Mouse (Mus musculus) midbrain, embryonic 11.5 days (tissue): ENCODE data around the gene Rpl12. TPM values are rescaled to one million over a fixed set of nuclear protein-coding genes. Genes with fewer than 3 reads are reported as not detected.

Experiments used
- ATAC-seq: fragments of 200-750 bp; cut with Nextera tagmentation; 2 replicates; pipeline ENCODE4 v1.8.0; 2017; ENCODE audit warnings: moderate TSS enrichment, moderate library complexity; ENCODE audit not compliant: low FRiP score
- DNase-seq: peaks from one replicate; pipeline ENCODE4 v3.0.0; 2015; ENCODE audit warnings: low spot score; ENCODE audit errors: missing footprints
- H3K27ac ChIP-seq: fragments of 300-500 bp; sonication (generic); 2 replicates; pipeline ENCODE4 v1.5.1; 2014; ENCODE audit warnings: low read depth, low read length
- H3K27me3 ChIP-seq: fragments of 300-500 bp; sonication (generic); 2 replicates; pipeline ENCODE4 v1.6.1; 2014; ENCODE audit warnings: mild to moderate bottlenecking, low read length, moderate library complexity, mixed read lengths; ENCODE audit not compliant: control insufficient read depth, insufficient read depth
- H3K36me3 ChIP-seq: fragments of 300-500 bp; sonication (generic); 2 replicates; pipeline ENCODE4 v1.6.1; 2014; ENCODE audit warnings: mild to moderate bottlenecking, low read length, moderate library complexity, mixed read lengths; ENCODE audit not compliant: control insufficient read depth, insufficient read depth
- H3K4me1 ChIP-seq: fragments of 300-500 bp; sonication (generic); 2 replicates; pipeline ENCODE4 v1.6.1; 2014; ENCODE audit warnings: low read length; ENCODE audit not compliant: control insufficient read depth, insufficient read depth
- H3K4me2 ChIP-seq: fragments of 300-500 bp; sonication (generic); 2 replicates; pipeline ENCODE4 v1.6.1; 2014; ENCODE audit warnings: mild to moderate bottlenecking, moderate library complexity
- H3K4me3 ChIP-seq: fragments of 300-500 bp; sonication (generic); 2 replicates; pipeline ENCODE4 v1.5.1; 2014; ENCODE audit warnings: low read depth, low read length
- H3K9ac ChIP-seq: fragments of 300-500 bp; sonication (generic); 2 replicates; pipeline ENCODE4 v1.6.1; 2014; ENCODE audit warnings: low read length
- H3K9me3 ChIP-seq: fragments of 300-500 bp; sonication (generic); 2 replicates; pipeline ENCODE4 v1.6.1; 2016; ENCODE audit warnings: low read length; ENCODE audit not compliant: control insufficient read depth
- WGBS: fragments of 180-500 bp; shearing (Covaris S2); extraction: QIAGEN DNeasy Blood & Tissue Kit; methylation state at CpG from one replicate; pipeline ENCODE4 v1.1.7; 2014; 5-methylcytosine and 5-hydroxymethylcytosine counted together
- polyA plus RNA-seq: library from polyadenylated mRNA; unstranded; fragments of >200 nt; fragmentation: Nextera tagmentation; extraction: Ambion mirVana; gene quantifications from 2 replicates; pipeline ENCODE4 v1.2.1, GENCODE M21; 2014

Gene Rpl12
- polyA plus RNA-seq, 1 experiment from 2014 or later, result 155 TPM

DNA sequence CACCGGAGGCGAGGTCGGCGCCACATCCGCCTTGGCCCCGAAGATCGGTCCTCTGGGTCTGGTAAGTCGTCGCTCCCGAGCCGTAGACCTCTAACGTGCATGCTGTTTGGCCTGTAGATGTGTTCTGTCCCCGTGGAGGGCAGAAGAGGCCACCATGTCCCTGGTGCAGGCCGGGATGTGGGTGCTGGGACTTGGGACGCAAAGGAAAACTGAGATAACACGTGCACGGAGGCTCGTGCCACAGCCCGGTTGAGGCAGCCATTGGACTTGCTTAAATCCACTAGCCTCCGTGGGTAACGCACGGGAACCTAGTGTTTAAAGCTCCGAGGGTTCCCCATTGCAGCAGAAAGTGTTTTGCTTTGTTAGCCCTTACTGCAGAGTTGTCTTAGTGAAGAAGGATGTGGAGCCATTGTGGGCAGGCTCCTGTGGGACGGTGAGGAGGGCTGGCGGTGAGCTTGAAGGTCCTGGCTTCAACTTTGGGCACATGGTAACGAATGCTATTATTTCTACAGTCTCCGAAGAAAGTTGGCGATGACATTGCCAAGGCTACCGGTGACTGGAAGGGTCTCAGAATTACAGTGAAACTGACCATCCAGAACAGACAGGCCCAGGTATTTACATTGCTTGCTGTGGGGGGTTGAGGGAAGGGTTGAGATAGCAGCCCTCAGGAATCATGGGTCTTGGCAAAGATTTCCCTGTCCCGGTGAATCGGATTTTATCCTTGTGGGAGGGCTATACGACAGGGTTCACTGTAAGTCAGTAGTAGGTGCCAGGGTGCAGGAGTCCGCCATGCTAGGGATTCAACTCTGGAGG is 909 bp downstream of the Rpl12 start:
- Histone ChIP-seq H3K4me2 (peak overlapping the region; percentile 94), H3K9ac (peak overlapping the region; percentile 98), H3K9me3 (no peaks in the 10 kb centered on the region), H3K27me3 (no peaks in the 10 kb centered on the region), H3K4me1 (peaks cover 21% of the 10 kb centered on the region), H3K36me3 (peaks cover 9% of the 10 kb centered on the region; the same call in 1 of the 2 replicates), H3K4me3 (peak overlapping the region; percentile 90), H3K27ac (peak overlapping the region; percentile 81)
- DNase-seq (peak; percentile 92), ATAC-seq (no peak)
- whole genome bisulfite sequencing, result under 1% methylated on average over 33 of the region's 33 CpGs

GRCm38 (mm10) chr2:32962875-32963220 is 1.5 kb downstream of the Rpl12 start:
- peak overlapping the region; percentile 90 for H3K4me3 ChIP-seq
- ATAC-seq (no peak), DNase-seq (no peak)
- H3K27ac ChIP-seq, result peak overlapping the region; percentile 81
- H3K9ac ChIP-seq, result peak overlapping the region; percentile 98
- peaks cover 25% of the 10 kb centered on the region for H3K4me1 ChIP-seq
- no peaks in the 10 kb centered on the region for H3K9me3 ChIP-seq
- peak overlapping the region; percentile 94 for H3K4me2 ChIP-seq
- peaks cover 9% of the 10 kb centered on the region; the same call in 1 of the 2 replicates for H3K36me3 ChIP-seq
- H3K27me3 ChIP-seq, result no peaks in the 10 kb centered on the region
- WGBS, result 11% methylated on average over 9 of the region's 9 CpGs

- WGBS, result 75% methylated on average over 4 of the region's 4 CpGs
These were observed 2.2 kb downstream of the Rpl12 start for GRCm38 (mm10) chr2:32963544-32963943.

DNA sequence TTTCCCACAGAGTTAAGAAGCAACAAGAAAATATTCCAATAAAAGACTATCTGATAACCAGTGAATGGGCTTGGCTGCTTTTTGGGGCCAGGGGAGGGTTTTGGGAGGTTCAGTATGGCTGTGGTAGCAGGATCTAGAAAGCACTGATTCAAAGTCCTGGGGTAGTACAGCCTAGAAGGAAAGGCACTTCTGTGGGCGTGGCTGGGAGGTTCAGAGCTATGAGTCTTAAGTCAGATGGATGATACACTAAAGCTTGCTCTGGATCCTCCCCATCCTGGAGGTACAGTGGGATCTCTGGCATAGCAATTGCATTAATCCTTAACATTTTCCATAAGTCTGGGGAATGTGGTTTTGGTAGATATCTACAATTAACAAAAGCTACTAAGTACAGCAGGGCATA is 2.6 kb downstream of the Rpl12 start:
- Histone ChIP-seq H3K9me3 (no peaks in the 10 kb centered on the region), H3K4me1 (peaks cover 25% of the 10 kb centered on the region), H3K9ac (no peak overlapping the region), H3K36me3 (peaks cover 9% of the 10 kb centered on the region; the same call in 1 of the 2 replicates), H3K4me3 (no peak overlapping the region; the same call in 1 of the 2 replicates), H3K4me2 (no peak overlapping the region), H3K27me3 (no peaks in the 10 kb centered on the region), H3K27ac (no peak overlapping the region)
- DNase-seq (no peak), ATAC-seq (no peak)
- 70% methylated on average over 1 of the region's 1 CpGs for WGBS

More at GRCm38 (mm10) chr2:32963544-32963943, 2.2 kb downstream of the Rpl12 start:
- no peak for ATAC-seq
- DNase-seq, result peak; percentile 87
- H3K4me1 ChIP-seq, result peaks cover 25% of the 10 kb centered on the region
- H3K9me3 ChIP-seq, result no peaks in the 10 kb centered on the region
- H3K4me3 ChIP-seq, result peak overlapping the region; percentile 90
- H3K27ac ChIP-seq, result no peak overlapping the region
- peak overlapping the region; percentile 94 for H3K4me2 ChIP-seq
- H3K27me3 ChIP-seq, result no peaks in the 10 kb centered on the region
- H3K9ac ChIP-seq, result peak overlapping the region; percentile 98; the same call in 1 of the 2 replicates
- H3K36me3 ChIP-seq, result peaks cover 9% of the 10 kb centered on the region; the same call in 1 of the 2 replicates

- Histone ChIP-seq H3K9ac (0 out of 2 replicates have a peak overlapping the region, but pooled peaks have one; percentile 27), H3K36me3 (peaks cover 9% of the 10 kb centered on the region; the same call in 1 of the 2 replicates), H3K4me3 (no peak overlapping the region), H3K27ac (no peak overlapping the region), H3K9me3 (no peaks in the 10 kb centered on the region), H3K4me2 (no peak overlapping the region), H3K27me3 (no peaks in the 10 kb centered on the region), H3K4me1 (peaks cover 25% of the 10 kb centered on the region)
- WGBS, result 27% methylated on average over 10 of the region's 10 CpGs
- DNase-seq (peak; percentile 86), ATAC-seq (no peak)
These were observed 3.5 kb downstream of the Rpl12 start for GRCm38 (mm10) chr2:32964659-32965457.

DNA sequence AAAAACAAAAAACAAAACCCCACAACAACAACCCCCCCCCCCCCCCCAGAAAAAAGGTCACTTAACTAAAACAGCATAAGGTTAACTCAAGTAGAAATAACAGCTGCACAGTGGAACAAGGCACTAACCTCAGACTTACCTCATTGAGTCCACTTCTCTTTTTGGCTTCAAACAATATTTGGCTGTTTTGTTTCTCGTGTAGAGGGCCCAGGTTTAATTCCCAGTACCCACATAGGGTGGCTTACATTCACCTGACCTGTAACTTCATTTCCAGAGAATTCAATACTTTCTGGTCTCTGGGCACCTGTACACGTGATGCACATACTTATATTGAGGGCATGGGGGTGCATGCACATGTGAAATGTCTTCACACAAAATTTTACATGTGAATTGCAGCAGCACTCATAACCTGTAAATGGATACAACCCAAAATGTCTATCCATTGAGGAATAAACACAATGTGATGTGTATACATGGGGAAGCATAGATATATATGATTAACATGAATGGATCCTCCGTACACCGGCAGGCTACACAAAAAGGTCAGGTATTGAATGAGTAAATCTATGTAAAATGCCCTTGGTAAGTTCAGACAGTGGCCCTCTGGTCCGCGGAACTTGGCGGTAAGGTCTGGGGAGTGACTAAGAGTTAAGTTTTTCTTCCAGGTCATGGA is 4.3 kb downstream of the Rpl12 start:
- Histone ChIP-seq H3K9ac (no peak overlapping the region), H3K4me3 (no peak overlapping the region), H3K4me1 (peaks cover 22% of the 10 kb centered on the region), H3K9me3 (no peaks in the 10 kb centered on the region), H3K4me2 (peak overlapping the region; percentile 93; the same call in 1 of the 2 replicates), H3K36me3 (peaks cover 9% of the 10 kb centered on the region; the same call in 1 of the 2 replicates), H3K27me3 (no peaks in the 10 kb centered on the region), H3K27ac (no peak overlapping the region)
- 13% methylated on average over 7 of the region's 7 CpGs for WGBS
- ATAC-seq (no peak), DNase-seq (peak; percentile 85)

GRCm38 (mm10) chr2:32966184-32966688 is 4.9 kb downstream of the Rpl12 start:
- WGBS, result 12% methylated on average over 13 of the region's 13 CpGs
- DNase-seq (no peak), ATAC-seq (no peak; the same call in 1 of the 2 replicates)
- Histone ChIP-seq H3K27me3 (no peaks in the 10 kb centered on the region), H3K9ac (peak overlapping the region; percentile 79), H3K36me3 (peaks cover 9% of the 10 kb centered on the region; the same call in 1 of the 2 replicates), H3K4me3 (peak overlapping the region; percentile 59), H3K4me2 (peak overlapping the region; percentile 93), H3K4me1 (peaks cover 18% of the 10 kb centered on the region), H3K27ac (peak overlapping the region; percentile 73; the same call in 1 of the 2 replicates), H3K9me3 (no peaks in the 10 kb centered on the region)
